Mouse (Mus musculus) bone marrow macrophage, adult 2 months (primary cell): ENCODE data around the gene Hoxd8.

Experiments used
- CTCF ChIP-seq: IDR thresholded peaks from 2 replicates; pipeline ENCODE4 v1.5.1; 2012; ENCODE audit warnings: low read depth, mild to moderate bottlenecking, low read length, moderate library complexity
- POLR2A ChIP-seq: IDR thresholded peaks from 2 replicates; pipeline ENCODE4 v1.6.1; 2012; ENCODE audit warnings: mild to moderate bottlenecking, low read depth, low read length, borderline replicate concordance

GRCm38 (mm10) chr2:74722949-74723348, 18.5 kb downstream of the Hoxd8 start:
- TF ChIP-seq POLR2A (no peak), CTCF (no peak)
